Mouse (Mus musculus) G1E-ER4 (cell line): ENCODE data around the gene Arhgef18. TPM values are rescaled to one million over a fixed set of nuclear protein-coding genes. Genes with fewer than 3 reads are reported as not detected.

Experiments
- GATA1 ChIP-seq: IDR thresholded peaks from one replicate; pipeline ENCODE4 v1.8.0; 2012; ENCODE audit warnings: low read length, inconsistent platforms
- polyA plus RNA-seq: library from polyadenylated mRNA; stranded (reverse); fragments of >175 nt; gene quantifications from 2 replicates; pipeline ENCODE4 v1.2.3, GENCODE M21; 2012

The Arhgef18 gene
- 24.9 and 32.4 TPM in 2 replicates for polyA plus RNA-seq

DNA sequence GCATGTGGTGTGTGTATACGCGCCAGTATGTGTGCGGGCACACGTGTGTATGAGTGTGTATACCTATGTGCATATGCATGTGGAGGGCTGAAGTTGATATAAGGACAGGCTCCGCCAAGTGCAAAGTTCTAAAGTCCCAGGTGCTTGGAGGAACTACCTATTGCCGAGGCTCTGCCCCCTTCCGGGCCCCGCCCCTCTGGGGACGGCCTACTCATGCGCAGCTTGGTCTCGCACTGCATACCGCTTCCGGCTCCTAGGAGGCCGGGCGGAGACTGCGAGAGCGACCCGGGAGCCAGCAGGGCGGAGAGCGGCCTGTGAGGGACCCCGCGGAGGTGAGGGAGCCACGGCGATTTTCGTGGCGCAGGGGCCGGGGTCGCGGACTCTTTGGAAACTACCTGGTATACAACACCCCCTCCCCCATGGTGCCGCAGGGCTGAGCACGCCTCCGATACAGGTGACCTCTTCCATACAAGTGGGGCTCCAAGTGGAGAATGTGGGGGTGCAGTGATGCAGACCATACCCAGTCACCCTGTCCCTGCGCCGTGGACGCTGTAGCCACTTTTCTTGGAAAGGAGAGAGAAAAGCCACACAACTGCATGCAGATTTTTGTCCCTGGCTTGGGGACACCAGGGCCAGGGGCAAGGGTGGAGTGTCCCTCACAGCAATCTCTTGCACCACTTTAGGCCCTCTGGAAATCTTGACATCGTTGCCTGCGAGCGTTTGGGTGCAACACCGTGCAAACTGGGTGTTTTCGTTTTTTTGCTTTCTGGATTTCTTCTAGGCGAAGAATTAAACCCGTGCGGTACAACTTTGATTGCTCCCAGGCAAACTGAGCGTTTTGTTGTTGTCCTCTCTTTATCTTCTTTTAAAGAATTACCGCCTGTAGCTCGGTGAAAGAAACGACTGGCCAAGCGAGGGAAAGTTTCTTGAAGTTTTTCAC, at the start of gene Arhgef18:
Gene Arhgef18, plus strand, starts transcription at position 236 of the 940 bp plus-strand sequence.
- TF ChIP-seq GATA1: no peak

DNA sequence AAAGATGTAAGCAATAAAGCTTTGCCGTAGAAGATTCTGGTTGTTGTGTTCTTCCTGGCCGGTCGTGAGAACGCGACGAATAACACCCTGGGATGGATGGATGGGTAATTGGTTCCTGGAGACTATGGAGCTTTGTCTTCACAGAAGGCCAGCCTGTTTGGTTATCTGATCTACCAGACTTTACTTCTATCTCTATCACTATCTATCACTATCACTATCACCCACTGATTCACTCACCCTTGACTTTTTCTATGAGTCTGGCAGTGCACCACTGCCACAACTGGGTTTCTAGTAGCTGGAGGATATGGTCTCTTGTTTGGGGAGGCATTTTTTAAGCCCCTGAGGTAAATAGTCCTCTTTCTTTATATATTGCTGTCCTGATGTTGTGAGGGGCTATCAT, 47.5 kb upstream of the Arhgef18 start:
- no peak for TF ChIP-seq GATA1

DNA sequence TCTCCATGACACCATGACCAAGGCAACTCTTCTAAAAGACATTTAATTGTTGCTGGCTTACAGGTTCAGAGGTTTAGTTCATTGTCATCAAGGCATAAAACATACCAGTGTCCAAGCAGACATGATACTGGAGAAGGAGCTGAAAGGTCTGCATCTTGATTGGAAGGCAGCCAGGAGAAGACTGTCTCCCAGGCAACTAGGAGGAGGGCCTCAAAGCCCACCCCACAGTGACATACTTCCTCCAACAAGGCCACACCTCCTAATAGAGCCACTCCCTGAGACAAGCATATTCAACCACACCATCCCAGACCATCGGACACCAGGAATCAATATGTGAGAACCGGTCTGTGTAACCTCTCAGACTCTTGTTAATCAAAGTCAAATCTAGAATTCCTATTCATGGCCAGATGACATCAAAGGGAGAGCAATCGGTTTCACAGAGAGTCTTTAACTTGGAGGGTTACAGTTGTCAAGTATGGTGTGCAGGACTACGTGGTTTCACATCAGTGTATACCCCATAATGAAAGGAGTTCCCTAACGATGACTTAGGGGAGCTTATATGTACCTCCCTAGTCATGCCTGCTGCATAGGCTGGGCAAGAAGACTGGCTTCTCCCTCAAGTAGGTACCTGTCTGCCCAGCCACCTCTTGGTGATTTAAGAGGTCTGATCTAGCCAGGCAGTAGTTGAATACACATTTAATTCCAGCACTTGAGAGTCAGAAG, 46.0 kb upstream of the Arhgef18 start:
- no peak for TF ChIP-seq GATA1

DNA sequence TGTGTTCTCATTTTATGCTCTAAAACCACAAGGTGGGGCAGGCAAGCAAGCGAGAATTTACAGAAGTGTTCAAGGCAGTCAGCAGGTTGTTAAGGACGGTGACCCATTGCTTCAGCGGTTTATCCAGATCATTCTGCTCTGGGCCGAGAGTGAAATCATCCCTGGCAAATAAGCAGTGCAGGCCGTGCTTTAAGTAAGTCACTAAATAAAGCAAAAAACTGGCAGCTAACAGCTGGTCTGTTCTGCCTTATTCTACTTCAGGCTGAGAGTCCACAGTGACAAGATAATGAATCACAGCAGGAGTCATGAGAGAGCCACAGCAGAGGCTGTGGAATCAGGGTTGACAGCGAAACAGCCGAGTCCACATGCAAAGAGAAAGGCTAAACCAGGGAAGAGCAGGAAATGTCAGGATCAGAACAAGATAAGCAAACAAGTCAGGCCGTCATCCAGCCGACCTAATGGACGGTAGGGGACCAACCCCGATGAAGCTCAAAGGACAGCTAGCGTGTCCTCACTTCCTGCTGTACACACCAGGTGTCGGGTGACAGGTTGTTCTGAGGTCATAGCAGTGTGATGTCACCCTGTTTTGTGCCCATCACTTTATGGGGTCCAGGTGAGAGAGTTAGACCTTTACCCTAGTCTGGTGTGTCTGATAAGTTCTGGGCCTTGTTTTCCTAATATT, 44.5 kb upstream of the Arhgef18 start:
- no peak for TF ChIP-seq GATA1

DNA sequence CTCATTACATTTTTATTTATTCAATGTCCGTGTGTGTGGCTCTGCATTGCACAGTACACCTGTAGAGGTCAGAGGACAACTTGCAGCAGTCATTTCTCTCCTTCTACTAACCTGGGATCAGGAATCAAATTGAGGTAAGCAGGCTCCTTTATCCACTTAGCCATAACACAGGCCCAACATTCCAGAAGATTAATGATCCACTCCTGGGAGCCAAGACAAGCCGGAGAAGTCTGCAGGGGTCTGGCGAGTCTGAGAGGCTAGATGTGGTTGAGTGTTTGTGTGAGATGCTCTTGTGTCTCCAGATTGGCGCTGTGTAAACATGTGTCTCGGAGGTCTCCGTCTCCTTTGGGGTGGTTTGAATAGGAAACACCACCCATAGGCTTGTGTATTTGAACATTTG, 42.1 kb upstream of the Arhgef18 start:
- no peak for TF ChIP-seq GATA1

DNA sequence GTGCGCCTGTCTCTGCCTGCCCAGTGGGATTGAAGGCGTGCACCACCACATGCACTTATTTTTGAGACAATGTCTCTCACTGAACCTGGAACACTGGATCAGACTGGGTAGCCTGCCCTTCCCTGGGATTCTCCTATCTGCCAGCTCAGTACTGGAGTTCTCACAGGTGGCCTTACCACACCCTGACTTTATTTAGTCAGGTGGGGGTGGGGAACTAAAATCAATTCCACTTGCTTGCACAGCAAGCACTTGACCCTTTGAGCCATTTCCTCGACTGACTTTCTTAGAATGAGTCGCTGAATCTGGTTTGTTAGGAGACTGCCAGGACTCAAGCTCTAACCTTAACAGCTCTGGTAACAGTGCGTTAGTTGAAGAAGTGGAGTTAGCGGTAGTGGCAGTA, 40.1 kb upstream of the Arhgef18 start:
- TF ChIP-seq GATA1: no peak

DNA sequence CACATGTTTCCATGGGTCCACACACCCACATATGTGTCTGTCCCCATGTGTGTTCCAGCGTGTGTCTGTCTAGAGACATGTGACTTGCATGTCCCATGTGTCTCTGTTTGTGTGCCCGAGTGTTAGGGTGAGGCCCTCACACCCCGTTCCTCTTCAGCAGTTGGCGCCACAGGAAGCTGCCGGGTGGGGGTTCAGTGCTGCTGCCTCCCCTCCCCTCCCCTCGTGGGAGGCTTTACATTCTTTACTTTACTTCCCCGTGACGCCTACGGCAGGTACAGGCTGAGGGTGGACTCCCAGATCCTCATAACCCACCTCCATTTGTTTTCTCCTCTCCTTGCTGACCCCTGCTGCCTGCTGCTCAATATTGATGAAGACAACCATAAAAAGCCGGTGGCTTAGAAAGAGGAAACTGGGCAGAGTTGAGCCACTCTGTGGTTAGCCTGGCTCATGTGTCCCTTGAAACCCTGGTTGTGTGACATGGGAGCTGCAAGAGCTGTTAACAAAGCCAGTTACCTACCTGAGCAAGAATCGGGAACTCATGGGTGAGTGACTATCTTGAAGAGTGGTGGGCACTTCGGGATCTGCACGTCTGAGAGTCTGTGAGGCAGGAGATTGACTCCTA, 39.5 kb upstream of the Arhgef18 start, which contains the start of gene A430078G23Rik:
Gene A430078G23Rik, plus strand, starts transcription at position 227 of the 622 bp plus-strand sequence.
- no peak for TF ChIP-seq GATA1

DNA sequence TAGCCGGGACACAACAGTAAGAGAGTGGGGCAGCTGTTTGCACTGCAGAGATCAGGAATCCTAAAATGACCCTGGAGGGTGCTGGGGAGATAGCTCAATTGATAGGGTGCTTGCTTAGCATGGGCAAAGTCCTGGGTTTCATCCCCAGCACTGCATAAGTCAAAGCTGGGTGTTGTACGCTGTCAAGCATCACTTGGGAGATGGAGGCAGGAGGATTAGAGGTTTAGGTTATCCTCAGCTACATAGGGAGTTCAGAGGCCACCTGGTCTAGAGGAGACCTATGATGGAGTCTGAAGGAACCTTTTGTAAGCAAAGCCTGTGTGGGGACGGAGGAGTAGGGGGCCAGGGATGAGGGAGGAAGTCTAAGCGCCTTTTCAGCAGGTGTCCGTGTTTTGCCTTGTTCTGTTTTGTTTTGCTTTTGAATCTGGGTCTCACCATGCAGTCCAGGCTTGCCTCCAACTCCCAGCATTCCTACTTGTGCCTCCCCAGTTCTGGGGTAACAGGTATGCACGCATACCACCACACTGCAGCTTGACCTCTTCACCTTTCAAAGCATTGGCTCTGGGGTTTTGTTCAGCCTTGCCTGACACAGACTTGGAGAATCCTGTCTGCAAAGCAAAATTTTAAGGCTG, 38.9 kb upstream of the Arhgef18 start:
- TF ChIP-seq GATA1: no peak

DNA sequence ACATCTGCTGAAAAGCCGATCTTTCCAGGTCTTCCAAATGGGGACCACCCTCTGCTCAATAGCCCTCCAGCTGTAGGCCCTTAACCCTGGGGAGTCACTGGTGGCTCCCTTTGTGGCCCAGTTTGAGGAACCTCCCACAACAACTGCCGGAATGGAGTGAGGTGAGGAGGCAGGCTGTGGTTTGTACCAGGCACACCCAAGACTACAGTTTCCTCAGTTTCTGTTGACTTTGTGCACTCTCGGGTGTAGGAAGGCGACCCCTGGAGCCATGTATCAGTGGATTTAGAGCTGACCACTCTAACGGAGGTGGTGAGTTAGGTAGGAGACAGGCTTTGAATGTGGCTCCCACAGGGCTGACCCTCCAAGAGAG, 38.4 kb upstream of the Arhgef18 start:
- TF ChIP-seq GATA1: no peak

DNA sequence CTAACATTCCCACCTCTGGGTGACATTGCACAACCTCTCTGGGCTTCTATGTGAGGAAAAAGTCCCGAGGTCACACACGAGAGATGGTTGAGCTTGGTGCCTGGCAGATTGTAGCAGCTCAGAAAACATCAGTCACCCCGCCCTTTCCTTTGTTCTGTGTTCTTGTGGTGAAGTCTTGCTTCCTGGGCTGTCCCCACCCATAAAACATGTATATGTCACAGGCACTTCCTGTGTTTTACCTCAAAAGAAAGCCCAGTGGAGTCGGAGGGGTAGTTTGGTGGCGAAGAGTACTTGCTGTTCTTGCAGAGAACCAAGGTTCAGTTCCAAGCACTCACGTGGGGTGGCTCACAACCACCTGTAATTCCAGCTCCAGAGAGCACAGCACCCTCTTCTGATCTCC, 37.2 kb upstream of the Arhgef18 start:
- no peak for TF ChIP-seq GATA1

DNA sequence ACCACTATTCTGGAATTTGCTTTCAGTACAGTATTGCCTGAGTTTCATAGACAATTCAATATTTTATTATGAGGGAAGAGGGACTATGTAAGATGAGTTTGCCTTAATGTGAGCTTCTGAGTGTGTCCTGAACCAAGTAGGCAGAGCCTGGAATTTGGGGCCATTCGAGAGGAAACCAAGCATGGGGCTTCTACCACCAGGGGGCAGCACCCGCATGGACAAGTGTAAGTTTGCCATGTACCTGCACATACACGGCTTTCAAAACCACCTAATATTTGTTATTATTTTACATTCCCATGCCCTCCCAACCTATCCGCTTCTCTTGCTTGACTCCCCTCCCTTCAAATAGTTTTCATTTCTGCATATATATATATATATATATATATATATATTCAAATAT, 34.7 kb upstream of the Arhgef18 start:
- TF ChIP-seq GATA1: no peak

DNA sequence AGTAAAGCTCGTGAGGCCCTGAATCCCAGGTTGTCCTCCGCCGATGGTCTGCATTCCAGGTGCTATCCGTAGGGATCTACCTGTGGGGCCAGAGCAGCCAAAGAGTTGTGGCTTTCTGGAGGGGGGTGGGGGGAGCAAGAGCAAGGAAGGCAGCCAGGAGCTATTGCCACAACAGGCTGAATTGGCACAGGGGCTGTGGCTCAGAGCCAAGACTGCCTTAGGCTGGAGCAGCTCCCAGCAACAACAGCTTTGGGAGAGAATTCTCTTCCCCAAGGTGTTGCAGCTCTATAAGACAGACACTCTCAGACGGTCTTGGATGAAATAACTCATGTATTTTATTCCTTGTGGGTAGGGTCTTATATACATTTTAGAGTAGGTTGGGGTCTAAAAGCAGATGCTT, 25.7 kb upstream of the Arhgef18 start:
- no peak for TF ChIP-seq GATA1

DNA sequence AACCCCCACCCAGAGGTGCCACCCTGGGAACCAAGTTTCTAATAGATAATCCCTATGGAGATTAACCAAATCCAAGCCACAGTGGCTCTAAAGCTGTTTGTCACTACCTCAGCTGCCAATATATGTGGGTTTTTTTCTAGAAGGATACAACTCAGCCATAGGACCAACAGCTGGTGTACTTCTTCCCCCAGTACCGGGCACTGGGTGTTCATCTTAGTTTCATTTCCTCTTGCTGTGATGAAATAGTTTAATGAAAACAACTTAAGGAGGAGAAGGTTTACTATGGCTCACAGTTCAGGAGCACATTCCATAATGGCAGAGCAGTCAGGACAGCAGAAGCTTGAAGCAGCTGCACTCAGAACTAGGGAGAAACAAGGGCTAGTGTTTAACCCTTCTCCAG, 24.7 kb upstream of the Arhgef18 start:
- no peak for TF ChIP-seq GATA1

DNA sequence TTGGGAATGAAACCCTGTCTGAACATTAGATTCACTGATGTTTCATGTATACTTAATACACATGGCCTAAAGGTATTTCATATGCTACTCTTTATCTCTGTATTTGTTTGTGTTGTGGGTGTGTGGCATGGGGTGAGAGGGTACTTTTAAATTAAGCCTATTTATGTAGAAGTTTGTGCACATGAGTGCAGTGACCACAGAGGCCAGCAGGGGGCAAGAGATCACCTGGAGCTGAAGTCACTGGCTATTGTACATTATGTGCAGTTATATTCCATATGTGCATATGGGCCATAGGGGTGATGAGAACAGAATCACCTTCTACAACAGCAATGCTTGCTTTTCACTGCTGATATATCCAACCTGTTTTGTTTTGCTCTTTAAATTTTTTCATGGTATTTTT, 17.1 kb upstream of the Arhgef18 start:
- no peak for TF ChIP-seq GATA1

DNA sequence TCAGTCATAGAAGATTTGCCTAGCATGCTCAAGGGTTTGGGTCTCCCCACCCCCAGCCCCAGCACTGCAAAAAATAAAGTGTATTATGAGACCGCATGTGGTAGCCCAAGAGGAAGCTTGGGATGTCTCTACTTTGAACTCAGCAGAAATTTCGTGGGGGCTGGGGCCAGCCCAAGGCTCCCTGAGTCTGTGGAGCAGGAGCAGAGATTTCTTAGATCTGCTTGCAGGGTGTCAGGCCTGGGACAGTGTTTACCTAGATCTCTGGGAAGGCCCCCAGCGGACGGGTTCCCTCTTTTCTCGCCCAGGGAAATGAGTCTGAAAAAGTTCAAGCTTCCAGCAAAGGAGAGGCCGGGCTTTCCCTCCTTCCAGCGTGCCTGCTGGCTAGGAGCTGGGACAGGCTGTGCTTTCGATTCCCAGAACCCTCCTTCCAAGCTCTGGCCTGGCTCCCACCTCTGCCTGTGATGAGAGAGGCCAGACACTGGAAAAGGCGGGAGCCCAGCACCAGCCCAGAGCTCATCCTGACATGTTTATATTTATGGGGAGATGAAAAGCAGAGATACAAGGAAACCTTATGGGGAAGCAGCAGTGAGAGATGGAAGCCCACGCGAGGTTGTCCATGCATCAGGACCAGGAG, 16.0 kb upstream of the Arhgef18 start:
- TF ChIP-seq GATA1: no peak
